Mouse (Mus musculus) stomach, embryonic 15.5 days (tissue): ENCODE results near the gene Cfap73. TPM values are rescaled to one million over a fixed set of nuclear protein-coding genes. Genes with fewer than 3 reads are reported as not detected.

ENCODE experiments used
- ATAC-seq: fragments of 200-750 bp; cut with Nextera tagmentation; 2 replicates; pipeline ENCODE4 v1.8.0; 2017; ENCODE audit warnings: low read depth, moderate number of reproducible peaks, moderate TSS enrichment; ENCODE audit not compliant: insufficient read depth, low FRiP score
- H3K27ac ChIP-seq: fragments of 300-500 bp; sonication (generic); 2 replicates; pipeline ENCODE4 v1.5.1; 2015; ENCODE audit warnings: mild to moderate bottlenecking, inconsistent platforms
- H3K27me3 ChIP-seq: fragments of 300-500 bp; sonication (generic); replicated peaks from 2 replicates; pipeline ENCODE4 v1.6.1; 2015; ENCODE audit warnings: inconsistent platforms
- H3K36me3 ChIP-seq: fragments of 300-500 bp; sonication (generic); 2 replicates; pipeline ENCODE4 v1.6.1; 2015; ENCODE audit warnings: inconsistent platforms
- H3K4me1 ChIP-seq: fragments of 300-500 bp; sonication (generic); 2 replicates; pipeline ENCODE4 v1.6.1; 2015; ENCODE audit warnings: inconsistent platforms
- H3K4me2 ChIP-seq: fragments of 300-500 bp; sonication (generic); 2 replicates; pipeline ENCODE4 v1.6.1; 2015; ENCODE audit warnings: mild to moderate bottlenecking, inconsistent platforms
- H3K4me3 ChIP-seq: fragments of 300-500 bp; sonication (generic); replicated peaks from 2 replicates; pipeline ENCODE4 v1.5.1; 2015; ENCODE audit warnings: inconsistent platforms
- H3K9ac ChIP-seq: fragments of 300-500 bp; sonication (generic); 2 replicates; pipeline ENCODE4 v1.6.1; 2015; ENCODE audit warnings: inconsistent platforms
- H3K9me3 ChIP-seq: fragments of 300-500 bp; sonication (generic); 2 replicates; pipeline ENCODE4 v1.6.1; 2016; ENCODE audit warnings: inconsistent platforms
- WGBS: fragments of 180-500 bp; shearing (Covaris S2); methylation state at CpG from one replicate; pipeline ENCODE4 v1.1.7; 2015; 5-methylcytosine and 5-hydroxymethylcytosine counted together
- polyA plus RNA-seq: library from polyadenylated mRNA; unstranded; fragments of >200 nt; fragmentation: Nextera tagmentation; extraction: Ambion mirVana; gene quantifications from 2 replicates; pipeline ENCODE4 v1.2.1, GENCODE M21; 2015

Cfap73 gene
- polyA plus RNA-seq = not detected in 2 replicates

DNA sequence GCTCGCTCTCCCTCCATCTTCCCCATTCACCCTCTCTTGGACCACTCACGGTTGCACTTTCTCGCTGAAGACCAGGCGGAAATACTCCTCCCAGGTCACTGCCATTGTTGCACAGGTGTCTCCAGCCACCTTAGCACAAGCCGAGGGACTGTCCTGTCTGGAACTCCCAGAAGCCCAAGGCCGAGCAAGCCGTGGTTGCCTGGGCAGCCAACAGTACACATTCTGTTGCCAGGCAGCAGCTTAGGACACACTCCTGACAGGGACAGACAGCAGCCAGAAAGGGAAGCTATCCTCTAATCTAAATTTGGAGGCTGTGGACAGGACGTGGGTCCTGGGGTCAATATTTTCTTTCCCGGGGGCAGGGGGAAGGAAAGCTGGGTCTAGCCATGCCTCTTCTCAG is at the start of gene Cfap73:
Gene Cfap73 (minus strand): TSS at position 105 of the 400 bp plus-strand sequence.
- WGBS = 51% methylated on average over 9 of the region's 9 CpGs
- ATAC-seq = no peak

DNA sequence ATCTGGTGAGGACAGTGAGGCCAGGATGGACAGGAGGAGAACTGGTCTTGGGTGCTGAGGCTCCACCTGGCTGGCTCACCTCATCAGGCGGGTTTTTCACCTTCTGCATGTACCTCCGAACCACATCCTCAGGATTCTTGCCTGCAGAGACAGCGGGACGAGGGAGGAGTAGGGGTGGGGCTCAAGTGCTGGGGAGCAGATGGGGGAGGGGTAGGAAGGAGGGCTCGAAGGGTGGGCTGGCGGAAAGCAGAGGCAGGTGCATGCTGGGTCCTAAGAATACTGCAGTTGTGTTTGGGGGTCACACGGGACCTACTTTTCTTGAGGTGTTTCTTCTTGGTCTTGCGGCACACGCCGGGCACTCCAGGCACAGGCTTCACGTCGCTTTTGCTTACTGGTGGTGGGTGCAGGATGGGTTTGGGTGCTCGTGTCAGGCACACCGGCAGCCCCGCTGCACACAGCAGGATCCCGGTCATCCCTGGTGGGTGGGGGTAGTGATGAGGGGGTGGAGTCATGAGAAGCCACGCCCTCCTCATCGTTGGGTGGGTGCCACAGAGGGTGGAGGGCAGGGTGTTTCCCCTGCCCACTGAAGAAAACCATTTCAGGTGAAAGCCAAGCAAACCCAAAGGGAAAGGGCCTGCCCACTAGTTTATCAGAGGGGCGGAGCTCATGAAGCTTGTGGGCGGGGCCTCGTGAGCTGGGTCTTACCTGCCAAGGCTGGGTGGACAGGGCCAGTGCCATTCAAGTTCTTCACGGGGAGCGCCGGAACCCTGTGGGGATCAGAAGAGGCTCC is 49.1 kb upstream of the Cfap73 start:
- no peak overlapping the region for H3K27ac ChIP-seq
- H3K4me1 ChIP-seq = peaks cover 16% of the 10 kb centered on the region; the same call in 1 of the 2 replicates
- peaks cover 25% of the 10 kb centered on the region for H3K27me3 ChIP-seq
- no peak overlapping the region for H3K4me3 ChIP-seq
- no peak overlapping the region for H3K9ac ChIP-seq
- H3K4me2 ChIP-seq = no peak overlapping the region
- ATAC-seq = no peak
- no peaks in the 10 kb centered on the region for H3K9me3 ChIP-seq
- WGBS = 15% methylated on average over 24 of the region's 24 CpGs
- H3K36me3 ChIP-seq = no peaks in the 10 kb centered on the region; the same call in 1 of the 2 replicates

More for the DNA sequence above, at the start of gene Cfap73:
- no peaks in the 10 kb centered on the region for H3K9me3 ChIP-seq
- no peaks in the 10 kb centered on the region for H3K4me1 ChIP-seq
- no peak within 1 kb of the TSS for H3K4me3 ChIP-seq
- H3K36me3 ChIP-seq = no peaks in the 10 kb centered on the region
- H3K9ac ChIP-seq = no peak within 1 kb of the TSS
- H3K27me3 ChIP-seq = no peaks in the 10 kb centered on the region
- no peak within 1 kb of the TSS for H3K27ac ChIP-seq
- no peak within 1 kb of the TSS for H3K4me2 ChIP-seq

DNA sequence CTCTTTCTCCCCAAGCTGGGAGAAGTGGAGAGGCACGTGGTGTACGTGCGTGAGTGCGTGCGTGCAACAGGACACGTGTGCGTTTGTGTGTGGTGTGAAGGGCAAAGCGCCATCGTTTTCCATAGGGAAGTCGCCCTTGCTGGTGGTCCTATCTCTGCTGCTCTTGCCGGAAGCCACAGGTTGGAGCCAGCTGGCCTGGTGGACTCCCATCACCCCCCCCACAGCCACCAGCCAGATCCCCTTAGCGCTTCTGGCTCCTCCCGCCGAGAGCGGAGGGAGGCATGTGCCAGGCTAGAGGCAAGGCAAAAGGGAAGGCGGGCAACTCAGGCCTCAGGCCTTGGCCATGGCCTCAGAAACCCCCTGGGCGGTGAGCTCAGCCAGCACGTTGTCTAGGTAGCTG is 46.9 kb upstream of the Cfap73 start:
- WGBS = 84% methylated on average over 18 of the region's 18 CpGs
- H3K9me3 ChIP-seq = no peaks in the 10 kb centered on the region
- no peak overlapping the region for H3K4me2 ChIP-seq
- H3K9ac ChIP-seq = no peak overlapping the region
- ATAC-seq = no peak
- H3K4me3 ChIP-seq = no peak overlapping the region
- H3K4me1 ChIP-seq = peaks cover 16% of the 10 kb centered on the region; the same call in 1 of the 2 replicates
- peaks cover 25% of the 10 kb centered on the region for H3K27me3 ChIP-seq
- H3K36me3 ChIP-seq = no peaks in the 10 kb centered on the region; the same call in 1 of the 2 replicates
- no peak overlapping the region for H3K27ac ChIP-seq

DNA sequence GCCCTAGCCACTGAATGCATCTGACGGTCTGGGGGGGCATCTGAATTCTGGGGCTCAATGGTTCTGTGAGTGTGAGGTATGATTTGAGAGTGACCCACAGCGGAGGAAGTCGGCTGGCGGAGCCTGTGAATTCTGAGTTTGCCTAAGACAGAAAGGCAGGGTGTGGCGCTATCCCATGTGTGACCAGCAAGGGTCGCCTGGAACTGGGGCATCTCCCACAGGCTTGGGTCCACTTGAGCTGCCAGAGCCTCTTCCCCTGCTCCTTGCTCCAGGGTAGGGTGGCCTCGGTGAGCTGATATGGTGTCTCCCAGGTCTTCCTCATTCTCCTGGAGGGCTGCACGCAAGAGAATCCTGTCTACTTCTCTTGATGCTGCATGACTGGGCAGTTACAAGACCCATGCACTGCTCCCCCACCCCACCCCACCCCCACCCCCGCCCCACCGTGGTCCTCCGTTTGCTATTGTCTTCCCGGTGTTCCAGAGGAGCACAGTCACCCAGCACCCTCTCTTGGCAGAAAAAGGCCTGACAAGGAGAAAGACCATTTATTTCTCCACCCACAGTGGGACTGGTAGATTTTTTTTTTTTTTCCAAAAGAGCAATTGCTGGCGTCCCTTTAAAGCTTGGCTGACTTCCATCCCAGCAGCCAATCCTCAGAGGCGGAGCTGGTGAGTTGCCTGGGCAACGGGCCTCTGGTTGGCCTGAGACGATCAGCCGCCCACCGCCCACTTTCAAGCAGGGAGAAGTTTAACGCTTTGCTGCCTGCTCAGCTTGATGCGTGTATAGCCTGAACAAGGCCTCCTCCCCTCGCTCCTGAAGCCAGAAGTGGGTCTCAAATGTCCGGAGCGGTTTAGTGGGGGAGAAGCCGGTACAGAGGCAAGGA is 45.9 kb upstream of the Cfap73 start:
- ATAC-seq = peak; percentile 82
- H3K9me3 ChIP-seq = no peaks in the 10 kb centered on the region
- 2% methylated on average over 24 of the region's 24 CpGs for WGBS
- peak overlapping the region; percentile 29 for H3K4me3 ChIP-seq
- H3K4me1 ChIP-seq = peaks cover 16% of the 10 kb centered on the region; the same call in 1 of the 2 replicates
- peaks cover 25% of the 10 kb centered on the region for H3K27me3 ChIP-seq
- peak overlapping the region; percentile 65 for H3K4me2 ChIP-seq
- no peaks in the 10 kb centered on the region; the same call in 1 of the 2 replicates for H3K36me3 ChIP-seq
- peak overlapping the region; percentile 35; the same call in 1 of the 2 replicates for H3K27ac ChIP-seq
- H3K9ac ChIP-seq = no peak overlapping the region

DNA sequence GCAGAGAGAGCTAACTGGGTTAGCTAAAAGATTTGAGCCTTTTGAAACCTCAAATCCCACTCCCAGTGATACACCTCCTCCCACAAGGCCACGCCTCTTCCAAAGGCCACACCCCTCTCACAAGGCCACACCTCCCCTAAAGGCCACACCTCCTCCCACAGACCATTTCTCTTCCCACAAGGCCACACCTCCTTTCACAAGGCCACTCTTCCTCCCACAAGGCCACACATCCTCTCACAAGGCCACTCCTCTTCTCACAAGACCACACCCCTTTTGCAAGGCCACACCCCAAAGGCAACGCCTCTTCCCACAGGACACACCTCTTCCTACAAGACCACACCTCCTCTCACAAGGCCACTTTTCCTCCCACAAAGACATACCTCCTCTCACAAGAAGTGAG is 43.5 kb upstream of the Cfap73 start:
- ATAC-seq = no peak
- 29% methylated on average over 2 of the region's 2 CpGs for WGBS
- no peaks in the 10 kb centered on the region; the same call in 1 of the 2 replicates for H3K36me3 ChIP-seq
- H3K9me3 ChIP-seq = no peaks in the 10 kb centered on the region
- H3K27me3 ChIP-seq = peaks cover 5% of the 10 kb centered on the region
- no peak overlapping the region for H3K9ac ChIP-seq
- peaks cover 12% of the 10 kb centered on the region; the same call in 1 of the 2 replicates for H3K4me1 ChIP-seq
- no peak overlapping the region for H3K27ac ChIP-seq
- no peak overlapping the region for H3K4me2 ChIP-seq
- H3K4me3 ChIP-seq = no peak overlapping the region

DNA sequence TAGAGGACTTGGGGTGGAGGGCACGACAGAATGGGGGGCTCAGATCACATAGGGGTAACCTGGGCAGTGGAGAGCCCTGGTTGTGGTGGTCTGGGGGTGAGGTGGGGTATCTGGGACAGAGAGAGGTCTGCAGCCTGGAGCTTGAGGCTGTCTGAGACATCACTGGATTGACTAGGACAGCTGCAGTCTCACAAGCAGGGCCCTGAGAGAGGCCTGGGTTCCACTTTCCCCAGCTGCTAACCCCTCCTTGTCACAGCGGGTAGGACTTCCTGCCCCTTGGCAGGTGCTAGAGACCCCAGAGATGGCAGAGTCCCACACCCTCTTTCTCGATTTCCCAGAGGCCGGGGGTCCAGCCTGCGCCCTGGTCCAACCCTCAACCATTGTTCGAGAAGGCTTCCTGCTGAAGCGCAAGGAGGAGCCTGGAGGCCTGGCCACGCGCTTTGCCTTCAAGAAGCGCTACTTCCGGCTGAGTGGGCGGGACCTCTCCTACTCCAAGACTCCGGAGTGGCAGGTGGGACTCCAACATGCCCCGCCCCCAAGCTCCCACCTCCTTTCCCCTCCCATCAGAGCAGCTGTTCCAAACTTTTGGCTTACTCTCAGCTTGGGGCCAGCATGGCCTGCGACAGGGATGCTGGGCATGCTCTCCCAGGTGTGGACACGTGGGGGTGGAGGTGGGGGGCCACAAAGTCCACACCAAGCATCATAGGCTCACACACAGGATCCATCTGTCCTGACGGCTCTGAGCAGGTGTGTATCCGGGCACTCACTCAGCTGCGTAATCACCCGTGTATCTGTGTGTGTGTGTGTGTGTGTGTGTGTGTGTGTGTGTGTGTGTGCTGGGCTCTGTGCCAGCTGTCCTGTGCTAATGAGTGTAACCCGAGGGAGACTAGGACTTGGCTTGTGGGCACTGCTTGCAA is 40.5 kb upstream of the Cfap73 start:
- no peak overlapping the region for H3K9ac ChIP-seq
- 25% methylated on average over 21 of the region's 21 CpGs for WGBS
- no peak overlapping the region for H3K4me3 ChIP-seq
- no peak overlapping the region for H3K27ac ChIP-seq
- peak; percentile 40 for ATAC-seq
- no peaks in the 10 kb centered on the region for H3K9me3 ChIP-seq
- H3K4me1 ChIP-seq = 0 out of 2 replicates have a peak, but pooled peaks cover 2% of the 10 kb centered on the region
- no peaks in the 10 kb centered on the region for H3K27me3 ChIP-seq
- H3K4me2 ChIP-seq = 0 out of 2 replicates have a peak overlapping the region, but pooled peaks have one; percentile 10
- no peaks in the 10 kb centered on the region for H3K36me3 ChIP-seq

DNA sequence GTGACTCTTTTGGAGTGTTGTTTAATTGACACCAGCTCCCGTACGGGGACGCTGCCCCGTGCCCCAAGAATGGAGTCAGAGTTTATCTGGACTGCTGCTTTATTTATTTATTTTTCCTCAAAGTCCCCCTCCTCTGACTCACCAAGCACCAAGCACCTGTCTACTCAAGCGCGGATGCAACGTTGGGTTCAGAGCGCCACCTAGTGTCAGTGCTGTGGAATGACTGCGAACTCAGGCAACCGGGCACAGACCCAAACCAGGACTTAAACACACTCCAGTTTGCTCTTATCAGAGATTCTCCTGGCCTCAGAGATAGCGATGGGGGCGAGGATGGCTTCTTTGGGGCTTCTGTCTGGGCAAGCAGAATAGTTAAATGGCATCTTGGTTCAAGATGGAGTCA is 39.6 kb upstream of the Cfap73 start:
- H3K9ac ChIP-seq = no peak overlapping the region
- H3K27ac ChIP-seq = no peak overlapping the region
- ATAC-seq = no peak
- H3K27me3 ChIP-seq = no peaks in the 10 kb centered on the region
- H3K4me1 ChIP-seq = 0 out of 2 replicates have a peak, but pooled peaks cover 2% of the 10 kb centered on the region
- H3K36me3 ChIP-seq = no peaks in the 10 kb centered on the region
- no peak overlapping the region for H3K4me2 ChIP-seq
- H3K9me3 ChIP-seq = no peaks in the 10 kb centered on the region
- WGBS = 4% methylated on average over 12 of the region's 12 CpGs
- H3K4me3 ChIP-seq = no peak overlapping the region

DNA sequence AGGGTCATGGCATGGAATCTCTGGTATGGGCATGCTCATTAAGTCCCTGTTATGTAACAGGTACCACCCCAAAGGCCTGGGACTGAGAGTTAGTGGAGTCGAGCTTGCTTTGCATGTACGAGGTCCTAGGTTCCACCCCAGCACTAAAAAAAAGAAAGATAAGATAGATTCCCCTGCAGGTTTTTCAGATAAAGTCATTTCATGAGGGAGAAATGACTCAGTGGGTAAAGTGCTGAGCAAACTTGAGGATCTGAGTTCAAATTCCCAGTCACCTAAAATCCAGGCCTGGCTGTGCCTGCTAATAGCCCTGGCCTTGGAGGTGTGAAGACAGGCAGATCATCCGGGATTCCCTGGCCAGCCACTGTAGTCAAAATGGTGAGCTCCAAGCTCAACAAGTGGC is 37.8 kb upstream of the Cfap73 start:
- no peaks in the 10 kb centered on the region for H3K9me3 ChIP-seq
- H3K36me3 ChIP-seq = no peaks in the 10 kb centered on the region
- WGBS = 73% methylated on average over 3 of the region's 3 CpGs
- no peak overlapping the region for H3K27ac ChIP-seq
- H3K27me3 ChIP-seq = no peaks in the 10 kb centered on the region
- no peak overlapping the region for H3K4me2 ChIP-seq
- 0 out of 2 replicates have a peak, but pooled peaks cover 2% of the 10 kb centered on the region for H3K4me1 ChIP-seq
- H3K9ac ChIP-seq = no peak overlapping the region
- H3K4me3 ChIP-seq = no peak overlapping the region
- no peak for ATAC-seq

DNA sequence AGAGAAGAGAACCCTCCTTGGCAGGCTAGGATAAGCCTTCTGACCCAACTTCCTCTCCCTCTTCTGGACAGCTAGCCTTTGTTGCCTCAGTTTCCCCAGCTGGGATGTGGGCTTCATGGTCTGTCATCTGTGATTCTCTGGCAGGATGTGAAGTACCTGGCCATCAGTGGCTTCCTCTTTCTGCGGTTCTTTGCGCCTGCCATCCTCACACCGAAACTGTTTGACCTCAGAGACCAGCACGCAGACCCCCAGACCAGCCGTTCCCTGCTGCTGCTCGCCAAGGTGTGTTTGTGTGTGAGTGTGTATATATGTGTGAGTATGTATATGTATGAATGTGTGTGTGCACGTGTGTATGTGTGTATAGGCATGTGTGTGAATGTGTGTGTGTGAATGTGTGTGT is 36.1 kb upstream of the Cfap73 start:
- no peaks in the 10 kb centered on the region for H3K36me3 ChIP-seq
- H3K9me3 ChIP-seq = no peaks in the 10 kb centered on the region
- 86% methylated on average over 7 of the region's 7 CpGs for WGBS
- H3K4me3 ChIP-seq = no peak overlapping the region
- no peak overlapping the region for H3K27ac ChIP-seq
- H3K27me3 ChIP-seq = no peaks in the 10 kb centered on the region
- H3K9ac ChIP-seq = no peak overlapping the region
- no peak for ATAC-seq
- 0 out of 2 replicates have a peak, but pooled peaks cover 2% of the 10 kb centered on the region for H3K4me1 ChIP-seq
- H3K4me2 ChIP-seq = no peak overlapping the region

DNA sequence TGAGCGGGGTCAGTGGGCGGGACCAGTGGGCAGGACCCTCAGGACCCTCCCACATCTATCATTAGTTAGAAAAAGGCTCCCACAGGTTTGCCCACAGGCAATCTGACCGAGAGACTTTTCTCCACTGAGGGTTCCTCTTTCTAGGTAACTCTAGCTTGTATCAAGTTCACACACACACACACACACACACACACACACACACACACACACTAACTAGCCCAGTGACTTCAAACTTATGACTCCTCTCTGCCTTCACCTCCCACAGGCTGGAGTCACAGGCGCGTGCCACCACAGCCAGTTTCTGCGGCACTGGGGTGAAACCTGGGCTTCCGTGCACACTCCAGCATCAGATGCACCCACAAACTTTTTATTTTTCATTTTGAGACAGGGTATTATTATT is 34.7 kb upstream of the Cfap73 start:
- Histone ChIP-seq H3K27me3 (no peaks in the 10 kb centered on the region), H3K4me3 (no peak overlapping the region), H3K9me3 (no peaks in the 10 kb centered on the region), H3K27ac (no peak overlapping the region), H3K4me1 (no peaks in the 10 kb centered on the region), H3K4me2 (no peak overlapping the region), H3K9ac (no peak overlapping the region), H3K36me3 (no peaks in the 10 kb centered on the region)
- 74% methylated on average over 7 of the region's 7 CpGs for WGBS
- ATAC-seq = no peak

DNA sequence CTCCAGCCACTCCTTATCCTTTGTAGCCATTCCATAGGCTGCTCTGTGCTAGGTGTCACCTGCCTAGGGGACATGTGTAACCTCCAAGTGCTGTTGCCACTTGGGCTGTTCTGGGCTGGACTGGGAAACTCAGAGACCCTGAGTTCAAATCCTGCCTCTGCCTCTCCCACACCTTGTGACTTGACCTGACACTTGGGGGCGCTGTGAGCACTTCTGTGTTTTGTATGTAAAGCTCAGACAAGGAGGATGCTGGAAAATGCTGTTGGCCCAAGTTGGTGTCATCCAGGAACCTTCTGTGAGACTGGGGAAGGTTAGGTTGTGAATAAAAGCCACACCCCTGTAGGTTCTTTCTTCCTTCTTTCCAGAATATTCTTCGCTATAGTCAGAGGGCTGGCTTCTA is 30.9 kb upstream of the Cfap73 start:
- Histone ChIP-seq H3K4me1 (no peaks in the 10 kb centered on the region), H3K27ac (no peak overlapping the region), H3K4me3 (no peak overlapping the region), H3K9me3 (no peaks in the 10 kb centered on the region), H3K9ac (no peak overlapping the region), H3K4me2 (no peak overlapping the region), H3K27me3 (no peaks in the 10 kb centered on the region), H3K36me3 (no peaks in the 10 kb centered on the region)
- WGBS = 57% methylated on average over 2 of the region's 2 CpGs
- ATAC-seq = no peak
